Mouse (Mus musculus) kidney, embryonic 14.5 days (tissue): ENCODE data around the gene Emsy. TPM values are rescaled to one million over a fixed set of nuclear protein-coding genes. Genes with fewer than 3 reads are reported as not detected.

Experiments used
- ATAC-seq: fragments of 200-750 bp; cut with Nextera tagmentation; 2 replicates; pipeline ENCODE4 v1.8.0; 2017; ENCODE audit warnings: moderate number of reproducible peaks, mild to moderate bottlenecking, moderate TSS enrichment, moderate library complexity; ENCODE audit not compliant: low FRiP score, low TSS enrichment
- H3K27ac ChIP-seq: fragments of 300-500 bp; sonication (generic); 2 replicates; pipeline ENCODE4 v1.5.1; 2014; ENCODE audit warnings: low read depth, mild to moderate bottlenecking, low read length, moderate library complexity, mixed read lengths
- H3K27me3 ChIP-seq: fragments of 300-500 bp; sonication (generic); 2 replicates; pipeline ENCODE4 v1.6.1; 2014; ENCODE audit warnings: mild to moderate bottlenecking, low read length; ENCODE audit not compliant: control insufficient read depth, insufficient read depth
- H3K36me3 ChIP-seq: fragments of 300-500 bp; sonication (generic); 2 replicates; pipeline ENCODE4 v1.6.1; 2014; ENCODE audit warnings: low read length, mixed read lengths; ENCODE audit not compliant: control insufficient read depth, insufficient read depth
- H3K4me1 ChIP-seq: fragments of 300-500 bp; sonication (generic); 2 replicates; pipeline ENCODE4 v1.6.1; 2014; ENCODE audit warnings: low read length, mixed read lengths; ENCODE audit not compliant: control insufficient read depth, insufficient read depth
- H3K4me2 ChIP-seq: fragments of 300-500 bp; sonication (generic); replicated peaks from 2 replicates; pipeline ENCODE4 v1.6.1; 2014; ENCODE audit warnings: low read depth, mild to moderate bottlenecking, low read length
- H3K4me3 ChIP-seq: fragments of 300-500 bp; sonication (generic); 2 replicates; pipeline ENCODE4 v1.5.1; 2014; ENCODE audit warnings: mild to moderate bottlenecking, low read length
- H3K9ac ChIP-seq: fragments of 300-500 bp; sonication (generic); 2 replicates; pipeline ENCODE4 v1.6.1; 2014; ENCODE audit warnings: low read depth, mild to moderate bottlenecking, low read length, moderate library complexity
- H3K9me3 ChIP-seq: fragments of 300-500 bp; sonication (generic); 2 replicates; pipeline ENCODE4 v1.6.1; 2016; ENCODE audit warnings: low read length; ENCODE audit not compliant: control insufficient read depth
- WGBS: fragments of 180-500 bp; shearing (Covaris S2); extraction: QIAGEN DNeasy Blood & Tissue Kit; methylation state at CpG from one replicate; pipeline ENCODE4 v1.1.7; 2014; 5-methylcytosine and 5-hydroxymethylcytosine counted together
- polyA plus RNA-seq: library from polyadenylated mRNA; unstranded; fragments of >200 nt; fragmentation: Nextera tagmentation; extraction: Ambion mirVana; gene quantifications from 2 replicates; pipeline ENCODE4 v1.2.1, GENCODE M21; 2014

Emsy gene
- polyA plus RNA-seq, 1 experiment from 2014 or later, result 47.8 TPM

- H3K9me3 ChIP-seq, result no peaks in the 10 kb centered on the region
- 72% methylated on average over 8 of the region's 8 CpGs for WGBS
- no peak overlapping the region for H3K4me2 ChIP-seq
- H3K27me3 ChIP-seq, result no peaks in the 10 kb centered on the region
- no peak overlapping the region for H3K9ac ChIP-seq
- no peaks in the 10 kb centered on the region for H3K4me1 ChIP-seq
- H3K27ac ChIP-seq, result no peak overlapping the region
- H3K36me3 ChIP-seq, result peaks cover 57% of the 10 kb centered on the region
- ATAC-seq, result no peak
- H3K4me3 ChIP-seq, result no peak overlapping the region
Observed at GRCm38 (mm10) chr7:98597402-98597801, 59.2 kb downstream of the Emsy start.

DNA sequence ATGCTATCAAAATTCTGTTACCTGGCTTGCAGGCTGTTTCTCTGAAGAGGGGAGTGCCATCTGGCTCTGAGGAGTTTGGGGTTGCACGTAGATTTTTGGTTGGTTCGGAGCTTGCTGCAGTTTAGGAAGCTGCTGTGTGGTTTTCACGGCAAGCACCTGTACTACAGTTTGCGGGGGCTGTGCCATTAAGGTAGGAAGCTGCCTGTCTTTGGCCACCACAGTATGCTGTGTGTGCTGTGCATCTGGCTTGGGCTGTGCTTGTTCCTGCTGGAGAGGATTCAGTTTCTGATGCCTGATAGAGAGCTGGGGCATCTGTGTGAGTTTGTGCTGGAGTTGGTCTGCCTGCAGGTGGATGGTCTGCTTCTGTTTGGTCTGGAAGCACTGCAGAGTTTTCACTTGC lies 61.9 kb downstream of the Emsy start:
- no peak overlapping the region for H3K9ac ChIP-seq
- H3K4me2 ChIP-seq, result no peak overlapping the region
- H3K36me3 ChIP-seq, result peaks cover 64% of the 10 kb centered on the region
- ATAC-seq, result no peak
- H3K27ac ChIP-seq, result no peak overlapping the region
- 97% methylated on average over 4 of the region's 4 CpGs for WGBS
- no peak overlapping the region for H3K4me3 ChIP-seq
- no peaks in the 10 kb centered on the region for H3K27me3 ChIP-seq
- H3K4me1 ChIP-seq, result no peaks in the 10 kb centered on the region
- H3K9me3 ChIP-seq, result no peaks in the 10 kb centered on the region

- ATAC-seq, result no peak
- no peak overlapping the region for H3K4me2 ChIP-seq
- no peaks in the 10 kb centered on the region for H3K4me1 ChIP-seq
- no peak overlapping the region for H3K9ac ChIP-seq
- H3K4me3 ChIP-seq, result no peak overlapping the region
- H3K27me3 ChIP-seq, result no peaks in the 10 kb centered on the region
- peaks cover 67% of the 10 kb centered on the region for H3K36me3 ChIP-seq
- WGBS, result 89% methylated on average over 6 of the region's 6 CpGs
- H3K27ac ChIP-seq, result no peak overlapping the region
- H3K9me3 ChIP-seq, result no peaks in the 10 kb centered on the region
Observed at GRCm38 (mm10) chr7:98593276-98593675, 63.3 kb downstream of the Emsy start.

GRCm38 (mm10) chr7:98589028-98589427 lies 67.6 kb downstream of the Emsy start:
- peaks cover 49% of the 10 kb centered on the region for H3K36me3 ChIP-seq
- H3K9ac ChIP-seq, result no peak overlapping the region
- no peaks in the 10 kb centered on the region for H3K9me3 ChIP-seq
- no peak for ATAC-seq
- no peaks in the 10 kb centered on the region for H3K27me3 ChIP-seq
- 0 out of 2 replicates have a peak, but pooled peaks cover 3% of the 10 kb centered on the region for H3K4me1 ChIP-seq
- 80% methylated on average over 3 of the region's 3 CpGs for WGBS
- no peak overlapping the region for H3K4me3 ChIP-seq
- no peak overlapping the region for H3K27ac ChIP-seq
- no peak overlapping the region for H3K4me2 ChIP-seq

DNA sequence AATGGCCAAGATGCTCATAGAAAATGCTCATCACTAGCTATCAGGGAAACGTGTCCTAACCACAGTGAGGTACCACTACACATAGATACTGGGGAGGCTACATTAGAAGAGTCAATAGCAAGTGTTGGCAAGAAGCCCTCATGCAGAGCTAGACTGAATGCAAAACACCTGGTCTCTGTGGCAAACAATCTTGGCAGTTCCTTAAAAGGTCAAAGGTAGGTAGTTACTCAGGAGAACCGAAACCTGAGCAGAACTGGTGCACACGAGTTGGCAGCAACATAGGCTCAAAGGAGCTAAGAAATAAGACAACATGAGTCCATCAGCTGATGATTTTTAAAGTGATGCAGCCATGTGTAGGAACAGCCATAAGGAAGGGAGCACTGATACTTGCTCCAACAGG lies 70.3 kb downstream of the Emsy start:
- peaks cover 29% of the 10 kb centered on the region for H3K36me3 ChIP-seq
- no peak overlapping the region for H3K9ac ChIP-seq
- no peaks in the 10 kb centered on the region for H3K27me3 ChIP-seq
- no peak overlapping the region for H3K27ac ChIP-seq
- no peak overlapping the region for H3K4me3 ChIP-seq
- 0 out of 2 replicates have a peak, but pooled peaks cover 3% of the 10 kb centered on the region for H3K4me1 ChIP-seq
- no peak overlapping the region for H3K4me2 ChIP-seq
- no peak for ATAC-seq
- 63% methylated on average over 3 of the region's 3 CpGs for WGBS
- H3K9me3 ChIP-seq, result no peaks in the 10 kb centered on the region

DNA sequence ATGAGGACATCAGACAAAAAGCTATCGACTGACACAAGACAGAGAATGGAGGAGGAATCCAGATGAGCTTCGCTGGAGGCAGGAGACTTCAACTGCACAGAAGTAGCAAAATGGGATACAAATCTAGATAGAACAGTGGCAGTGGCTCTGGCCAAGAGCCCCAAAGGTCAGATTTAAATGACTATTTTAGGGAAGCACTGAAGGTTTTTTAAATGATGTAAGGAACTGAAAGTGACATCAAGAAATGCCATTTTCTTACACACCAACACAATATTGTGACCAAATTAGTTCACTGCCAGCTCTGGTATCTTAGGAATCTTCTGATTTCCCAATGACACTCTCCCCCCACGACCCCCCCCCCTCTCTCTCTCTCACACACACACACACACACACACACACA lies 72.0 kb downstream of the Emsy start:
- H3K27ac ChIP-seq, result no peak overlapping the region
- no peaks in the 10 kb centered on the region for H3K27me3 ChIP-seq
- H3K9ac ChIP-seq, result no peak overlapping the region
- H3K4me1 ChIP-seq, result 0 out of 2 replicates have a peak, but pooled peaks cover 3% of the 10 kb centered on the region
- H3K36me3 ChIP-seq, result peaks cover 14% of the 10 kb centered on the region
- WGBS, result 68% methylated on average over 3 of the region's 3 CpGs
- no peak for ATAC-seq
- no peaks in the 10 kb centered on the region for H3K9me3 ChIP-seq
- H3K4me2 ChIP-seq, result no peak overlapping the region
- no peak overlapping the region for H3K4me3 ChIP-seq

DNA sequence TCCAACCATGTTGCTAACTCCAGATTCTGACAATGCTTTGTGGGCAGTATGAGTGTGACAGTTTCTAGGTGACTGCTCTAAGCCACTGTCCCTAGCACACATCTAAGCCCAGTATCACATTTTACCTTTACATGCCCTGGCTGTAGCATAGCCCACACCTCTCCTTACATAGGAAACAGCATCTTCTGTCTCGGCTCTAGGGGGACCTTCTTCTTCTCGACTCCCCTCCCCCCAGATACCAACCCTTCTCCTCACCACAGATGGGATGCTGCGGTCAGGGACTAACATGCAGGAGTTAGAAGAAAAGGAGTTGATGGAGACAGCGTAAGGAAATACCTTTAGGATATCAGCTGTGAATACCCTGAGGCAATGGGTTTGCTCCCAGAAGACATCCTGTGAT lies 75.3 kb downstream of the Emsy start:
- H3K4me3 ChIP-seq, result no peak overlapping the region
- no peak overlapping the region for H3K9ac ChIP-seq
- 77% methylated on average over 4 of the region's 4 CpGs for WGBS
- ATAC-seq, result no peak
- H3K27ac ChIP-seq, result no peak overlapping the region
- no peak overlapping the region for H3K4me2 ChIP-seq
- H3K9me3 ChIP-seq, result no peaks in the 10 kb centered on the region
- H3K36me3 ChIP-seq, result no peaks in the 10 kb centered on the region
- H3K27me3 ChIP-seq, result no peaks in the 10 kb centered on the region
- H3K4me1 ChIP-seq, result 0 out of 2 replicates have a peak, but pooled peaks cover 3% of the 10 kb centered on the region

DNA sequence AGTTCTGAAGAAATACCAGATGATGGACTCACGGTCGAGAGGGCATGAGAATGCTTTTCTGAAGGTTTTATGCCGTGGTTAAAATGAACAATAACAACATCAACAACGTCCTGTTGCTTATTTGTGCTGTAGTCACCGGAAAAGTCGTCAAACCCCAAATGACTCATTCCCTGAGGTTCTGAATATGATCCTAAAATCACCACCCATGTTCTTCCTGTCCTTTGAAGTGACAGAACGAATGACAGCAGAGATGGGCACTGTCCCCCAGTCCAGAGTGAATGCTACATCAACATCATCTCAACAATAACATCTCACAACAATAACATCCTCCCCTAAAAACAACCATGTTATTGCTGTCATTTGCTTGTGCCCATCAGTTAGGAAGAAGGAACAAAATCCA lies 76.1 kb downstream of the Emsy start:
- Histone ChIP-seq H3K9me3 (no peaks in the 10 kb centered on the region), H3K4me3 (no peak overlapping the region), H3K27ac (no peak overlapping the region), H3K9ac (no peak overlapping the region), H3K36me3 (no peaks in the 10 kb centered on the region), H3K27me3 (no peaks in the 10 kb centered on the region), H3K4me1 (0 out of 2 replicates have a peak, but pooled peaks cover 1% of the 10 kb centered on the region), H3K4me2 (no peak overlapping the region)
- ATAC-seq, result no peak
- 54% methylated on average over 7 of the region's 7 CpGs for WGBS

DNA sequence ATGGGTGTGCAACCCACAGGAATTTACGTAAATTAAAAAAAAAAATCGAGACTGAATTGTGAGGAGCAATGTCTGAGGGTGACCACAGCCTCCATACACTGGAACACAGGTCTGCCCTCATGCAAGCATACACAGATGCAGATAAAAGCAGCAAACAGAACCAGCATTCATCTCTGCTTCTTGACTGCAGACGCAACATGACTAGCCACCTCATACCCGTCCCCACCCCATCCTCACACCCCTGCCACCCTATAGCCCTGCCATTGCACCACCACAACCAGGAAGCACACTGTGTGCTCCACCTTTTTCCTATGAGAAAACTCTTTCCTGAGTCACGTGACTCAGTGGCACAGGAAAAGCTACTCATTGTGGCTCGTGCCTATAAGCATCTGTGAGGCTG lies 76.9 kb downstream of the Emsy start:
- Histone ChIP-seq H3K27ac (no peak overlapping the region), H3K4me1 (peaks cover 3% of the 10 kb centered on the region; the same call in 1 of the 2 replicates), H3K4me2 (no peak overlapping the region), H3K9me3 (no peaks in the 10 kb centered on the region), H3K27me3 (no peaks in the 10 kb centered on the region), H3K9ac (no peak overlapping the region), H3K4me3 (no peak overlapping the region), H3K36me3 (no peaks in the 10 kb centered on the region)
- WGBS, result 77% methylated on average over 6 of the region's 6 CpGs
- no peak for ATAC-seq
